Mouse (Mus musculus) spleen, embryonic (tissue): ENCODE data around the gene Gm7030.
"Not testable (repeated sequence)": the region's sequence is repeated elsewhere in the genome, so short reads cannot be mapped to it uniquely, and the experiment has no call there.

Experiments
- CTCF ChIA-PET: fragments of 350-600 bp; sonication (Branson Sonifier 250); formaldehyde crosslinking; loops from one replicate; lab custom pipeline; 2022; lab: Charles Lee

Gene Gm7030

GRCm38 (mm10) chr17:36082519-36083232, 46.5 kb downstream of the Gm7030 start:
- CTCF ChIA-PET = not testable (repeated sequence)

- CTCF ChIA-PET = not testable (repeated sequence)
Measured at GRCm38 (mm10) chr17:36081901-36082300, 47.3 kb downstream of the Gm7030 start.

- CTCF ChIA-PET = interaction anchor here (0.9 to 1.7 kb wide), 2 partner anchors 62 to 65 kb away, joined by 3 to 4 read pairs; no protein-coding TSS in a partner anchor
Measured at GRCm38 (mm10) chr17:36060829-36061228, 68.4 kb downstream of the Gm7030 start.
